Mouse (Mus musculus): ENCODE results near the gene Rnf31. TPM values are rescaled to one million over a fixed set of nuclear protein-coding genes. Genes with fewer than 3 reads are reported as not detected.

Gene Rnf31
- 37.4 and 49.3 TPM in 2 replicates for total RNA-seq (2021)
- long read RNA-seq, transcript Rnf31-201 (21 exons, 3,485 nt), result major isoform, 5 of 11 reads
- long read RNA-seq, partial matches to known transcripts, result 4 of 11 reads
- long read RNA-seq, other reads (novel, unspliced or antisense), result 2 of 11 reads

GRCm38 (mm10) chr14:55591331-55591891, at the start of gene Rnf31:
Gene Rnf31, plus strand, starts transcription at chr14:55591708.
- DNase-seq, result peak; percentile 92

DNA sequence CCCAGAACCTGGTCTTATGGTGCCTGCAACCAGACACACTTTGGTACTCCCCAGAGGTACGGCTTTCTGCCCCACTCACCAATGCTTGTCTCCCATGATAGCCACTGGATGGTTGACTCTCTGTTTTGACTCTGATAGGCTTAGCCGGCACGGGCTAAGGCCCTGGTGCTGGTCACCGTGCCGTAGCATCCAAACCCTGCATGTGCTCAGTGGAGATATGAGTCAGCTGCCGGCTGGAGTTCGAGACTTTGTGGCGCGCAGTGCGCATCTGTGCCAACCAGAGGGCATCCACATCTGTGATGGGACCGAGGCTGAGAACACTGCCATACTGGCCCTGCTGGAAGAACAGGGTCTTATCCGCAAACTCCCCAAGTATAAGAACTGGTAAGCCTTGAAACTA, 49.2 kb upstream of the Rnf31 start:
- no peak for DNase-seq

DNA sequence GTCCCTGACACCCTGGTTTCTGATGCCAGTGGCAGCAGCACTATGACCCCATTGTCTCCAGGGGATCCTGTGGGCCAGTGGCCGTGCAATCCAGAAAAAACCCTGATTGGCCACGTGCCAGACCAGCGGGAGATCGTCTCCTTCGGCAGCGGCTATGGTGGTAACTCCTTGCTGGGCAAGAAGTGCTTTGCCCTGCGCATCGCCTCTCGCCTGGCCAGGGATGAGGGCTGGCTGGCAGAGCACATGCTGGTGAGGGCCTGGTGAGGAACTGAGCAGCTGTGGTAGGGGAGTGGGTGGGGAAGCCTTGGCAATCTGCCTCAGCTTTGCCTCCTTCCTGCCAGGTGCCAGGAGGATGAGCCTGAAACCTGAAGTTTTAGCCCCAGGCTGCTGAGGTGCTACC, 47.2 kb upstream of the Rnf31 start:
- no peak for DNase-seq

DNA sequence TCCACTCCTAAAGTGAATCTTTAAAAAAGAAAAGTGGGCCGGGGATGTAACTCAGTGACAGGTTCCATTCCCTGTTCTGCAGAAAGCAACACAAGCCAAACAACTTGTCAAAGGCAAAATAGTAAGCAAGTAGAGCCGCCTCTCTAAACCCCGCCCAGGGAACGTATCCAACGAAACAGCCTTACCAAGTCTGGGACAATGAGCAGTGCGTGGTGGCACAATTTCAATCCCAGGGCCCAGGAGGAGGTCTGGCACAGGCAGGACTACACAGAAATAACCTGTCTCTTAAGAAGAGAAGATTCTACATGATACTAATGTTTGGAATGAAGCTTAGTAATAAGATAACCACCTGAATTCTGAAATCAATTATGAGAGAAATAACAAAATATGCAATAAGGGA, 41.3 kb upstream of the Rnf31 start:
- no peak for DNase-seq

- no peak for DNase-seq
These were observed 40.2 kb upstream of the Rnf31 start for GRCm38 (mm10) chr14:55551347-55551746.

GRCm38 (mm10) chr14:55551794-55552193, 39.7 kb upstream of the Rnf31 start:
- DNase-seq, result no peak

DNA sequence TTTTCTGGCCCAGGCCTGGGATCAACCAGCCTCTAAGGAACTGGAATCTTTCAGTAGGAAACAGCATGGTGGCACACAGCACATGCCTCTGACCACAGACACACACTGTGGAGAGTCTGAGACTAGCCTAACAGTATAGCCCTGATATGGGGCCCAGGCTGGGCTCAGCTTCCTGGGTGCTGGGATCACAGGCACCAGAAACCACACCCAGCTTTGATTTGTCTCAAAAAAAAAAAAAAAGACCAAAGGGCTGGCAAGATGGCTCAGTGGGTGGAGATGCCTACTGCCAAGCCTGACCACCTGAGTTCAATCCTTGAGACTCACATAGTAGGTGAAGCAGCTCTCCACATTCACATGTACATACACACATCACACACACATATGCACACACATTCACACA, 36.9 kb upstream of the Rnf31 start:
- DNase-seq, result no peak

- no peak for DNase-seq
These were observed 35.7 kb upstream of the Rnf31 start for GRCm38 (mm10) chr14:55555788-55556187.

DNA sequence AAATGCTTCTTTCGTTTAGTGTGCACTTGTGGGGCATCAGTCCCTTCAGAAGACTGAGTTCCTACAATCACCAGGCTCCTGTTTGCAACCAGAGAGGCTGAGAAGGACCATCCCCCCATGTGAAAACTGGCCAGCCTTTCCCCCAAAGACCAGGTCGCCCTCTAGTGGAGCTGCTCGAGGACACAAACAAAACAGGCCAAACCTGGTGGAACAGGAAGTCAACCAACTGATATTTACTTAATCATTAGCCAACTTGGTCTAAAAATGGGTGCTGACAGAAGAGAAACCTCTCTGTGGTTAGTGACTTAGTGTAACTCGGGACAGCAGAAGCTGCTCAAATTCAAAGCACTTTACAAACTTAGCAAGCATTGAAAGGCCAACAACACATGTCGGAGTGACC, 34.5 kb upstream of the Rnf31 start:
- DNase-seq, result peak; percentile 77

- DNase-seq, result no peak
These were observed 33.9 kb upstream of the Rnf31 start for GRCm38 (mm10) chr14:55557587-55557986.

DNA sequence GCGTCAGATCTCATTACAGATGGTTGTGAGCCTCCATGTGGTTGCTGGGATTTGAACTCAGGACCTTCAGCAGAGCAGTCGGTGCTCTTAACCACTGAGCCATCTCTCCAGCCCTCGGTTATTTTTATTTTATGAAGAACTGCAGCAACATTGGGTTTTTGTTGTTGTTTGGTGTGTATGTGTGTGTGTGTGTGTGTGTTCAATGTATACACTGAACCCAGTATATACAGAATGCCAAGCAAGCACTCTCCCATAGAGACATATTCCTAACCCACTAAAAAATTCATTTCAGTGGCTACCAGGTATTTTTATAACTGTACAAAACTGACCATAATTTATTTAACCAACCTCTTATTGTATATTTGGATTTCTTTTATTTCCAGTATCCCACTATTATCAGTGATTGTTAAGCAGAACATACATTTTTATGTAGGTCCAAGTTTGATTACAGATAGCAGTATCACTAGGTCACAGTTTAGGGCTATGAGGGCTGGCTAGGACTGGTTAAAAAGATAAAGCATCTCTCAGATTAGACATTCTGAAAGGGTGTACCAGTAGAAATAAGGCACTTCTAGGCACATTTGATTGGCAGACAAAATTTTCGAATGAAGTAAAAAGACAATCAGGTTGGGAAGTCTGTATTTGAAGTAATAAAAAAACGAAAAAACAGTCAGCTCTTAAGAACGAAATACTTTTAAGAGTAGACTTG, 32.6 kb upstream of the Rnf31 start:
- no peak for DNase-seq

GRCm38 (mm10) chr14:55559799-55560201, 31.7 kb upstream of the Rnf31 start, which contains the start of gene Dcaf11:
Gene Dcaf11, plus strand, starts transcription at chr14:55560006.
- peak; percentile 91 for DNase-seq

- DNase-seq, result peak; percentile 96
These were observed 31.1 kb upstream of the Rnf31 start, which contains the start of gene A730061H03Rik for GRCm38 (mm10) chr14:55560202-55561073. Gene A730061H03Rik, minus strand, starts transcription at chr14:55560406.

DNA sequence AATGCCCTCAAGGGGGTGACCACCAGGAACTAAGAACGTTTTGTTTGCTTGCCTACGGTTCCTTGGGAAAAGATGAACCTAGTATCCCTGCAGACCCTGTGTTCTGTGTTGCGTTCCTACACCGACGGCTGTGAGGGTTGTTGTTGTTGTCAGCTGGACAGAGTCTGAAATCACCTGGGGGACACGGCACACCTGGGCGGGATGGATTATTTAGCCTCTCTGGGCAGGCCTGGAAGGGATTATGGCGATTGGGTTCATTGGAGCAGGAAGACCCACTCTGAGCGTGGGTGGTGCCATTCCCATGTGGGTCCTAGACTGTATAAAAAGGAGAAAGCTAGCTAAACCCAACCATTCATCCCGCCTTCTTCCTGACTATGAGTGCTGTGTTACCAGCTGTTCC, 29.6 kb upstream of the Rnf31 start:
- no peak for DNase-seq

GRCm38 (mm10) chr14:55563249-55563648, 28.3 kb upstream of the Rnf31 start:
- DNase-seq, result no peak

DNA sequence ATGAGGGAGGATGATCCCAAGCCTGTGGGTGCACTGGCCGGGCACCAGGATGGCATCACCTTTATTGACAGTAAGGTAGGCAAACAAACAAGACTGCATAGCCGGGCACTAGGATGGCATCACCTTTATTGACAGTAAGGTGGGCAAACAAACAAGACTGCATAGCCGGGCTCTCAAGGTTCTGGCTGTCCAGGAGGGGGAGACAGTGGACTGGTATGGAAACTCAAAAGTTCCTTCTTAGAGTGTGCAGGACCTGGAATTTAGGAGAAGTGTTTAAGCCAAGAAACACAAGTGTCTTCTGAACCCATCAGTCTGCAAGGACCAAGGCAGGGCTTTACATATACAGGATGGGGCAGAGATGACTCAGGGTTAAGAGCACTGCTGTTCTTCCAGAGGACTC, 25.8 kb upstream of the Rnf31 start:
- no peak for DNase-seq

DNA sequence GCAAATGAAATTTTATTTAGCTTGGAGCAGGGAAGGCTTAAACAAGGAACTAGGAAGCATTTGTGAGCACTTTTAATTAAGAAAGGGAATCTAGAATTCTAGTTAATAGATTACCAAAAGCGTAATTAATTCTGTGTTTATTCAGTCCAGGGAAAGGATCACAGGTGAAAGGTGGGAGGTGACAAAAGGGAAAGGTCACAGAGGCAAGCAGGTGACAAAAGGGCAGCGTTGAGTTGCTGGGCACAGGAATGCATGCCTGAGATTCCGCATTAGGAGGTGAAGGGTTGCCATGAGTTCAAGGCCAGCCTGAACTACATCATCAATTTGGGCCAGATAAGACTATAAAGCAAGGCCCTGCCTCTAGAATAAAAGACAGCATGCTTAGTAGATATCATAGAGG, 24.0 kb upstream of the Rnf31 start:
- no peak for DNase-seq

GRCm38 (mm10) chr14:55570588-55570987, 20.9 kb upstream of the Rnf31 start:
- no peak for DNase-seq

DNA sequence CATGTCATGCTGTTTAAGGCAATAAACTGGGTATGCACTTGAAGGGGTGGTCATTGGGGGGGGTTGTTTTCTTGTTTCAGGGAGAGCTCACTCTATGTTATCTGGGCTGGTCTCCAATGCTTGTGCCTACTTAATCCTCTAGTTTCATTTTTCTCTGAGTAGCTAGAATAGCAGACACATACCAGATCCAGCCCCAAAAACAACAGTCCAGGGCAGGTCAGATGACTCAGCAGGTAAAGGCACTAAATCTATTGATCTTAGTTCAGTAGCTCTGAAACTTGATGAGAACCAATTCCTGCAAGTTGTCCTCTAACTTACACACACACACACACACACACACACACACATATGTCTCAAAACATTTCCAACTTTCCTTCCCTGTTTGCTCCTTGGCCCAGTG, 19.7 kb upstream of the Rnf31 start:
- DNase-seq, result no peak

- no peak for DNase-seq
These were observed 16.2 kb upstream of the Rnf31 start, which contains the start of gene Fitm1 for GRCm38 (mm10) chr14:55575302-55575701. Gene Fitm1, plus strand, starts transcription at chr14:55575617.

DNA sequence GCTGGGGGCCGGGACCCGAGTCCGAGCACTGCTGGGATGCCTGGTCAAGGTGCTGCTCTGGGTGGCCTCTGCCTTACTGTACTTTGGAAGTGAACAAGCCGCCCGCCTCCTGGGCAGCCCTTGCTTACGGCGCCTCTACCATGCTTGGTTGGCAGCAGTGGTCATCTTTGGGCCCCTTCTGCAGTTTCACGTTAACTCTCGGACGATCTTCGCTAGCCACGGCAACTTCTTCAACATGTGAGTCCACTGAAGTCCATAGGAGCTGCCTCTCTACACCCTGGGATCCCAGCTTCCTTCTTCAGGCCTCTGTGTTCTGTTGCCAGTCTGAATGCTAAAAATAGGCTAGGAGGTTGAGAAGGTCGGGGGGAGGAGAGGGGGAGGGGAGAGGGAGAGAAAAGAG, 15.8 kb upstream of the Rnf31 start:
- DNase-seq, result no peak

DNA sequence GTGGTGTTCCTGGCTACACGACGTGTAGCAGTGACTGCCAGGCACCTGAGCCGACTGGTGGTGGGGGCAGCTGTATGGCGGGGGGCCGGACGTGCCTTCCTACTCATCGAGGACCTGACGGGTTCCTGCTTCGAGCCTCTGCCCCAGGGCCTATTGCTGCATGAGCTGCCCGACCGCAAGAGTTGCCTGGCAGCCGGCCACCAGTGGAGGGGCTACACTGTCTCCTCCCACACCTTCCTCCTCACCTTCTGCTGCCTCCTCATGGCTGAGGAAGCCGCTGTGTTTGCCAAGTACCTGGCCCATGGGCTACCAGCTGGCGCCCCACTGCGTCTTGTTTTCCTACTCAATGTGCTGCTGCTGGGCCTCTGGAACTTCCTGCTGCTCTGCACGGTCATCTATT, 15.1 kb upstream of the Rnf31 start:
- no peak for DNase-seq

Measured in adrenal gland, postnatal 25 days (tissue).